8 mouse cellular contexts compared by ENCODE assay signal in the genomic region with DNA sequence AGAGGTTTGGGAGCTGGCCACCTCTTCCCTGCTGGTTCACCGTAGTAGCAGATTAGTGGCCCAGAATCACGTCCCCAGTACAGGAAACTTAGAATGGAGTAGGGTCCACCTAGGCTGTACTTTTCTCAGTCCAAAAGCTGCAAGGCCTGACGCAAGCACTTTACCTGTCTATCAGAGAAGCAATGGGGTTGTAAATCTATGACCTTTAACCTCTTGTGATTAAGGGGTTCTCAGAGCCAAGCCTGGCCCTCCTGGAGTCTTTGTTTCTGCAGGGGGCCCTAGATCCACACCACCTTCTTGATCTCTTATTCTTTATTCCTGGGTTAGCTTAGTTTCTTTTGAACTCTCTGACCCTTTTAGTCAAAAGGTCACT. TPM values are rescaled to one million over a fixed set of nuclear protein-coding genes. Genes with fewer than 3 reads are reported as not detected.
DNase-seq lines count a peak whose midpoint lies in the region; ATAC-seq and TF ChIP-seq lines count a peak whose summit lies in the region.

No protein-coding gene starts in this region.

- H3K4me1 ChIP-seq in heart, embryonic 13.5 days, result peaks cover 39% of the 10 kb centered on the region
- H3K4me1 ChIP-seq in ES-E14 (ENCODE audit: control insufficient read depth in 2 of 2, insufficient read depth in 2 of 2, low read length in 2 of 2, poor library complexity in 1 of 2), result peaks cover 7 to 31% of the 10 kb centered on the region in 2 experiments; a peak in 3 of 4 replicates
- peaks cover 24% of the 10 kb centered on the region for H3K4me1 ChIP-seq in hindbrain, embryonic 12.5 days
- peaks cover 30% of the 10 kb centered on the region for H3K4me1 ChIP-seq in midbrain, embryonic 13.5 days (replicated peaks)

- H3K27ac ChIP-seq in heart, embryonic 13.5 days (replicated peaks), result peak overlapping the region; percentile 86
- no peak overlapping the region for H3K27ac ChIP-seq in ES-E14 (ENCODE audit: insufficient read depth, low read depth, low read length, poor library complexity, severe bottlenecking)
- peak overlapping the region; percentile 73; the same call in 1 of the 2 replicates for H3K27ac ChIP-seq in hindbrain, embryonic 12.5 days
- no peak overlapping the region for H3K27ac ChIP-seq in midbrain, embryonic 13.5 days

- WGBS in heart, embryonic 13.5 days, result 10% methylated on average over 3 of the region's 3 CpGs
- WGBS in hindbrain, embryonic 12.5 days, result 5% methylated on average over 3 of the region's 3 CpGs
- WGBS in midbrain, embryonic 13.5 days, result 12% methylated on average over 3 of the region's 3 CpGs

- peaks cover 20% of the 10 kb centered on the region for H3K36me3 ChIP-seq in heart, embryonic 13.5 days
- H3K36me3 ChIP-seq in ES-E14 (ENCODE audit: control insufficient read depth, insufficient read depth, low read length, poor library complexity, severe bottlenecking), result no peaks in the 10 kb centered on the region
- peaks cover 6% of the 10 kb centered on the region; the same call in 1 of the 2 replicates for H3K36me3 ChIP-seq in hindbrain, embryonic 12.5 days
- H3K36me3 ChIP-seq in midbrain, embryonic 13.5 days, result 0 out of 2 replicates have a peak, but pooled peaks cover 5% of the 10 kb centered on the region

- H3K27me3 ChIP-seq in heart, embryonic 13.5 days (replicated peaks), result peaks cover 25% of the 10 kb centered on the region
- H3K27me3 ChIP-seq in hindbrain, embryonic 12.5 days, result peaks cover 17% of the 10 kb centered on the region
- peaks cover 30% of the 10 kb centered on the region for H3K27me3 ChIP-seq in midbrain, embryonic 13.5 days

- peak overlapping the region; percentile 93 for H3K4me2 ChIP-seq in heart, embryonic 13.5 days
- H3K4me2 ChIP-seq in hindbrain, embryonic 12.5 days (replicated peaks), result peak overlapping the region; percentile 94
- peak overlapping the region; percentile 83 for H3K4me2 ChIP-seq in midbrain, embryonic 13.5 days (replicated peaks)

- no peak for ATAC-seq in heart, embryonic 13.5 days (ENCODE audit: extremely low read depth, insufficient number of reproducible peaks, low FRiP score, low TSS enrichment)
- no peak for ATAC-seq in hindbrain, embryonic 12.5 days (ENCODE audit: low FRiP score)
- ATAC-seq in midbrain, embryonic 13.5 days, result no peak

- in situ Hi-C loops in ES-E14 (cut with MboI; ENCODE audit: low sequenced_read_pairs in 2 of 2, unreplicated experiment in 2 of 2), result no loop called here

- H3K9ac ChIP-seq in heart, embryonic 13.5 days, result peak overlapping the region; percentile 93
- peak overlapping the region; percentile 86 for H3K9ac ChIP-seq in ES-E14 (ENCODE audit: insufficient read depth, low read depth, low read length, poor library complexity, severe bottlenecking)
- peak overlapping the region; percentile 78 for H3K9ac ChIP-seq in hindbrain, embryonic 12.5 days
- H3K9ac ChIP-seq in midbrain, embryonic 13.5 days (replicated peaks), result peak overlapping the region; percentile 73; the same call in 1 of the 2 replicates

- H3K9me3 ChIP-seq in heart, embryonic 13.5 days, result peaks cover 5% of the 10 kb centered on the region; the same call in 1 of the 2 replicates
- H3K9me3 ChIP-seq in ES-E14 (ENCODE audit: control insufficient read depth, insufficient read depth, low read depth, low read length), result no peaks in the 10 kb centered on the region
- peaks cover under 1% of the 10 kb centered on the region; the same call in 1 of the 2 replicates for H3K9me3 ChIP-seq in hindbrain, embryonic 12.5 days (replicated peaks)
- no peaks in the 10 kb centered on the region; the same call in 1 of the 2 replicates for H3K9me3 ChIP-seq in midbrain, embryonic 13.5 days

- no peak for DNase-seq in heart, adult 9 months (ENCODE audit: low spot score in 2 of 2)
- no peak for DNase-seq in ES-E14 (ENCODE audit: low read depth, low spot score)
- no peak for DNase-seq in retina, embryonic 14.5 days (ENCODE audit: low spot score)
- DNase-seq in B cell, adult 2 months, result no peak
- DNase-seq in left cerebral cortex, postnatal 25 days (ENCODE audit: low spot score in 2 of 2), result no peak

- peak overlapping the region; percentile 71 for H3K4me3 ChIP-seq in heart, embryonic 13.5 days
- peak overlapping the region; percentile 75 to 84 for H3K4me3 ChIP-seq in ES-E14 (ENCODE audit: insufficient read depth in 1 of 2, low read depth in 1 of 2, low read length in 2 of 2, poor library complexity in 1 of 2, severe bottlenecking in 1 of 2)
- peak overlapping the region; percentile 66 for H3K4me3 ChIP-seq in hindbrain, embryonic 12.5 days
- H3K4me3 ChIP-seq in midbrain, embryonic 13.5 days (replicated peaks), result peak overlapping the region; percentile 51

- intact Hi-C loops in left cerebral cortex, postnatal 25 days (cut with DNase I), result no loop called here

TF ChIP-seq in ES-E14, 5 proteins besides CTCF, POLR2A, EP300 and RAD21:
- TF ChIP-seq HCFC1 (IDR thresholded peaks at IDR 0.05; ENCODE audit: borderline replicate concordance, insufficient read depth, low read length) (no peak), ZC3H11A (IDR thresholded peaks at IDR 0.05; ENCODE audit: borderline replicate concordance, low read depth, low read length) (no peak), CHD2 (IDR thresholded peaks at IDR 0.05; ENCODE audit: low read depth, low read length) (no peak), MAFK (IDR thresholded peaks at IDR 0.05; ENCODE audit: insufficient read depth, low read depth, low read length) (no peak), ZNF384 (IDR thresholded peaks at IDR 0.05; ENCODE audit: low read depth, low read length) (no peak)

RNA-seq across cellular contexts. Expression of gene Fbln1, which starts 0.9 kb away (rescaled TPM):
- polyA plus RNA-seq in heart, embryonic 13.5 days (2015; fragmentation: Nextera tagmentation; extraction: Ambion mirVana), result 125 and 139 TPM in 2 replicates
- 99.6 and 118 TPM in 2 replicates for total RNA-seq in ES-E14 (2012; rRNA removed)
- 110 and 127 TPM in 2 replicates for polyA plus RNA-seq in hindbrain, embryonic 12.5 days (2016; fragmentation: Nextera tagmentation; extraction: Ambion mirVana)
- polyA plus RNA-seq in midbrain, embryonic 13.5 days (2015; fragmentation: Nextera tagmentation; extraction: Ambion mirVana), result 51.3 and 53.9 TPM in 2 replicates
- 10 to 100 TPM; 10.3 to 10.8 TPM for total RNA-seq in left cerebral cortex, postnatal 25 days (2021)

Comparison
In these comparisons a context has a peak if more than half of its experiments do, and no peak if none do; other contexts are left out.
1. H3K27ac ChIP-seq: peak in heart, embryonic 13.5 days (single experiment) and hindbrain, embryonic 12.5 days (single experiment); none in ES-E14 (single experiment) and midbrain, embryonic 13.5 days (single experiment).
2. Peak in every context shown above with its lines, with median percentiles within 50 percentile points of each other: H3K4me2 ChIP-seq, H3K4me3 ChIP-seq and H3K9ac ChIP-seq.